Mouse (Mus musculus) forebrain, embryonic 13.5 days (tissue): ENCODE results near the gene St5. TPM values are rescaled to one million over a fixed set of nuclear protein-coding genes. Genes with fewer than 3 reads are reported as not detected.
A peak's percentile ranks its signal among the peaks of the same experiment; 100 is the strongest.

ENCODE experiments used
- ATAC-seq: fragments of 200-750 bp; cut with Nextera tagmentation; 2 replicates; pipeline ENCODE4 v1.8.0; 2017
- H3K27ac ChIP-seq: fragments of 300-500 bp; sonication (generic); 2 replicates; pipeline ENCODE4 v1.5.1; 2015; ENCODE audit warnings: inconsistent platforms, mild to moderate bottlenecking, moderate library complexity
- H3K27me3 ChIP-seq: fragments of 300-500 bp; sonication (generic); 2 replicates; pipeline ENCODE4 v1.6.1; 2015; ENCODE audit warnings: mild to moderate bottlenecking, inconsistent platforms
- H3K36me3 ChIP-seq: fragments of 300-500 bp; sonication (generic); 2 replicates; pipeline ENCODE4 v1.6.1; 2015; ENCODE audit warnings: mild to moderate bottlenecking, inconsistent platforms; ENCODE audit not compliant: poor library complexity, severe bottlenecking
- H3K4me1 ChIP-seq: fragments of 300-500 bp; sonication (generic); 2 replicates; pipeline ENCODE4 v1.6.1; 2015; ENCODE audit warnings: inconsistent platforms
- H3K4me2 ChIP-seq: fragments of 300-500 bp; sonication (generic); 2 replicates; pipeline ENCODE4 v1.6.1; 2015; ENCODE audit warnings: inconsistent platforms, mild to moderate bottlenecking, moderate library complexity
- H3K4me3 ChIP-seq: fragments of 300-500 bp; sonication (generic); 2 replicates; pipeline ENCODE4 v1.5.1; 2015; ENCODE audit warnings: mild to moderate bottlenecking, inconsistent platforms
- H3K9ac ChIP-seq: fragments of 300-500 bp; sonication (generic); 2 replicates; pipeline ENCODE4 v1.6.1; 2015; ENCODE audit warnings: mild to moderate bottlenecking, inconsistent platforms
- H3K9me3 ChIP-seq: fragments of 300-500 bp; sonication (generic); replicated peaks from 2 replicates; pipeline ENCODE4 v1.6.1; 2016; ENCODE audit warnings: inconsistent platforms
- WGBS: fragments of 180-500 bp; shearing (Covaris S2); methylation state at CpG from one replicate; pipeline ENCODE4 v1.1.7; 2015; 5-methylcytosine and 5-hydroxymethylcytosine counted together
- polyA plus RNA-seq: library from polyadenylated mRNA; unstranded; fragments of >200 nt; fragmentation: Nextera tagmentation; extraction: Ambion mirVana; gene quantifications from 2 replicates; pipeline ENCODE4 v1.2.1, GENCODE M21; 2015

The St5 gene
- polyA plus RNA-seq, 1 experiment from 2014 or later, result 12.0 TPM

- Histone ChIP-seq H3K9ac (no peak overlapping the region), H3K27ac (no peak overlapping the region), H3K4me1 (no peaks in the 10 kb centered on the region), H3K27me3 (no peaks in the 10 kb centered on the region), H3K4me3 (no peak overlapping the region), H3K9me3 (no peaks in the 10 kb centered on the region), H3K36me3 (no peaks in the 10 kb centered on the region), H3K4me2 (no peak overlapping the region)
- ATAC-seq, result no peak
- WGBS, result 75% methylated on average over 13 of the region's 13 CpGs
These were observed 8.6 kb downstream of the St5 start for GRCm38 (mm10) chr7:109694576-109695338.

GRCm38 (mm10) chr7:109690961-109691360 lies 12.4 kb downstream of the St5 start:
- Histone ChIP-seq H3K9me3 (no peaks in the 10 kb centered on the region), H3K4me1 (peaks cover 10% of the 10 kb centered on the region), H3K4me2 (no peak overlapping the region), H3K4me3 (no peak overlapping the region), H3K27ac (no peak overlapping the region), H3K9ac (no peak overlapping the region), H3K36me3 (no peaks in the 10 kb centered on the region), H3K27me3 (no peaks in the 10 kb centered on the region)
- no peak for ATAC-seq
- WGBS, result 92% methylated on average over 5 of the region's 5 CpGs

GRCm38 (mm10) chr7:109690101-109690500 lies 13.3 kb downstream of the St5 start:
- 86% methylated on average over 3 of the region's 3 CpGs for WGBS
- no peaks in the 10 kb centered on the region for H3K9me3 ChIP-seq
- H3K27ac ChIP-seq, result no peak overlapping the region
- H3K4me2 ChIP-seq, result no peak overlapping the region
- no peaks in the 10 kb centered on the region for H3K36me3 ChIP-seq
- H3K9ac ChIP-seq, result no peak overlapping the region
- no peak overlapping the region for H3K4me3 ChIP-seq
- peaks cover 10% of the 10 kb centered on the region for H3K4me1 ChIP-seq
- no peaks in the 10 kb centered on the region for H3K27me3 ChIP-seq
- ATAC-seq, result no peak

GRCm38 (mm10) chr7:109686585-109687128 lies 16.7 kb downstream of the St5 start:
- no peaks in the 10 kb centered on the region for H3K9me3 ChIP-seq
- H3K27ac ChIP-seq, result no peak overlapping the region
- WGBS, result 15% methylated on average over 9 of the region's 9 CpGs
- H3K36me3 ChIP-seq, result no peaks in the 10 kb centered on the region
- H3K9ac ChIP-seq, result no peak overlapping the region
- peak overlapping the region; percentile 21; the same call in 1 of the 2 replicates for H3K4me2 ChIP-seq
- no peaks in the 10 kb centered on the region for H3K27me3 ChIP-seq
- no peak for ATAC-seq
- H3K4me3 ChIP-seq, result no peak overlapping the region
- H3K4me1 ChIP-seq, result peaks cover 10% of the 10 kb centered on the region

GRCm38 (mm10) chr7:109680879-109681278 lies 22.5 kb downstream of the St5 start:
- Histone ChIP-seq H3K4me1 (no peaks in the 10 kb centered on the region), H3K4me2 (no peak overlapping the region), H3K36me3 (no peaks in the 10 kb centered on the region), H3K9ac (no peak overlapping the region), H3K9me3 (no peaks in the 10 kb centered on the region), H3K27ac (no peak overlapping the region), H3K4me3 (no peak overlapping the region), H3K27me3 (no peaks in the 10 kb centered on the region)
- no peak for ATAC-seq
- 95% methylated on average over 1 of the region's 1 CpGs for WGBS

GRCm38 (mm10) chr7:109680284-109680683 lies 23.1 kb downstream of the St5 start:
- no peak overlapping the region for H3K27ac ChIP-seq
- no peaks in the 10 kb centered on the region for H3K27me3 ChIP-seq
- no peaks in the 10 kb centered on the region for H3K36me3 ChIP-seq
- H3K9me3 ChIP-seq, result no peaks in the 10 kb centered on the region
- no peak overlapping the region for H3K9ac ChIP-seq
- no peak overlapping the region for H3K4me3 ChIP-seq
- WGBS, result 96% methylated on average over 2 of the region's 2 CpGs
- no peak overlapping the region for H3K4me2 ChIP-seq
- ATAC-seq, result no peak
- no peaks in the 10 kb centered on the region for H3K4me1 ChIP-seq

- WGBS, result 73% methylated on average over 4 of the region's 4 CpGs
- no peak for ATAC-seq
These were observed 28.3 kb downstream of the St5 start for GRCm38 (mm10) chr7:109674944-109675628.

GRCm38 (mm10) chr7:109671581-109672471 lies 31.6 kb downstream of the St5 start:
- no peaks in the 10 kb centered on the region for H3K9me3 ChIP-seq
- under 1% methylated on average over 40 of the region's 44 CpGs for WGBS
- peak overlapping the region; percentile 68 for H3K9ac ChIP-seq
- H3K4me1 ChIP-seq, result peaks cover 11% of the 10 kb centered on the region
- peak overlapping the region; percentile 79 for H3K4me2 ChIP-seq
- peak overlapping the region; percentile 45; the same call in 1 of the 2 replicates for H3K27ac ChIP-seq
- peak; percentile 94 for ATAC-seq
- peaks cover 3% of the 10 kb centered on the region; the same call in 1 of the 2 replicates for H3K27me3 ChIP-seq
- H3K4me3 ChIP-seq, result peak overlapping the region; percentile 56
- no peaks in the 10 kb centered on the region for H3K36me3 ChIP-seq

More at GRCm38 (mm10) chr7:109674944-109675628, 28.3 kb downstream of the St5 start:
- Histone ChIP-seq H3K4me1 (peaks cover 11% of the 10 kb centered on the region), H3K4me3 (no peak overlapping the region), H3K27ac (no peak overlapping the region), H3K9ac (no peak overlapping the region), H3K36me3 (no peaks in the 10 kb centered on the region), H3K9me3 (no peaks in the 10 kb centered on the region), H3K27me3 (peaks cover 3% of the 10 kb centered on the region; the same call in 1 of the 2 replicates), H3K4me2 (no peak overlapping the region)

GRCm38 (mm10) chr7:109669426-109670170 lies 33.8 kb downstream of the St5 start:
- Histone ChIP-seq H3K9me3 (no peaks in the 10 kb centered on the region), H3K4me2 (no peak overlapping the region), H3K4me3 (no peak overlapping the region), H3K4me1 (peaks cover 11% of the 10 kb centered on the region), H3K27ac (no peak overlapping the region), H3K9ac (no peak overlapping the region), H3K27me3 (peaks cover 3% of the 10 kb centered on the region; the same call in 1 of the 2 replicates), H3K36me3 (no peaks in the 10 kb centered on the region)
- no peak for ATAC-seq
- WGBS, result 87% methylated on average over 5 of the region's 5 CpGs

GRCm38 (mm10) chr7:109666664-109667063 lies 36.7 kb downstream of the St5 start:
- 79% methylated on average over 5 of the region's 5 CpGs for WGBS
- H3K9me3 ChIP-seq, result no peaks in the 10 kb centered on the region
- H3K36me3 ChIP-seq, result no peaks in the 10 kb centered on the region
- peaks cover 12% of the 10 kb centered on the region for H3K4me1 ChIP-seq
- no peak overlapping the region for H3K4me2 ChIP-seq
- no peak overlapping the region for H3K27ac ChIP-seq
- H3K27me3 ChIP-seq, result peaks cover 3% of the 10 kb centered on the region; the same call in 1 of the 2 replicates
- no peak for ATAC-seq
- H3K4me3 ChIP-seq, result no peak overlapping the region
- no peak overlapping the region for H3K9ac ChIP-seq

- Histone ChIP-seq H3K27me3 (no peaks in the 10 kb centered on the region), H3K27ac (no peak overlapping the region), H3K36me3 (no peaks in the 10 kb centered on the region), H3K4me2 (no peak overlapping the region), H3K4me1 (peaks cover 5% of the 10 kb centered on the region; the same call in 1 of the 2 replicates), H3K9me3 (no peaks in the 10 kb centered on the region), H3K9ac (no peak overlapping the region), H3K4me3 (no peak overlapping the region)
- 62% methylated on average over 4 of the region's 4 CpGs for WGBS
- no peak for ATAC-seq
These were observed 40.8 kb downstream of the St5 start for GRCm38 (mm10) chr7:109662626-109663025.
